Mouse (Mus musculus) frontal cortex, adult 2 months (tissue): ENCODE data around the gene Il25. TPM values are rescaled to one million over a fixed set of nuclear protein-coding genes. Genes with fewer than 3 reads are reported as not detected.
A peak's percentile ranks its signal among the peaks of the same experiment; 100 is the strongest.
"Not testable (repeated sequence)": the region's sequence is repeated elsewhere in the genome, so short reads cannot be mapped to it uniquely, and the experiment has no call there.

ENCODE experiments used
- DNase-seq, 2 experiments: peaks; one replicate each; pipeline ENCODE4 v3.0.0; 2022; ENCODE audit warnings: low spot score in 1 of 2; ENCODE audit errors: extremely low spot score in 1 of 2
- polyA plus RNA-seq: library from polyadenylated mRNA; depleted of rRNA; stranded (reverse); fragments of >200 nt; gene quantifications from 2 replicates; pipeline ENCODE4 v1.2.3, GENCODE M21; 2012

Gene Il25
- polyA plus RNA-seq, 1 experiment = 0.46 TPM

DNA sequence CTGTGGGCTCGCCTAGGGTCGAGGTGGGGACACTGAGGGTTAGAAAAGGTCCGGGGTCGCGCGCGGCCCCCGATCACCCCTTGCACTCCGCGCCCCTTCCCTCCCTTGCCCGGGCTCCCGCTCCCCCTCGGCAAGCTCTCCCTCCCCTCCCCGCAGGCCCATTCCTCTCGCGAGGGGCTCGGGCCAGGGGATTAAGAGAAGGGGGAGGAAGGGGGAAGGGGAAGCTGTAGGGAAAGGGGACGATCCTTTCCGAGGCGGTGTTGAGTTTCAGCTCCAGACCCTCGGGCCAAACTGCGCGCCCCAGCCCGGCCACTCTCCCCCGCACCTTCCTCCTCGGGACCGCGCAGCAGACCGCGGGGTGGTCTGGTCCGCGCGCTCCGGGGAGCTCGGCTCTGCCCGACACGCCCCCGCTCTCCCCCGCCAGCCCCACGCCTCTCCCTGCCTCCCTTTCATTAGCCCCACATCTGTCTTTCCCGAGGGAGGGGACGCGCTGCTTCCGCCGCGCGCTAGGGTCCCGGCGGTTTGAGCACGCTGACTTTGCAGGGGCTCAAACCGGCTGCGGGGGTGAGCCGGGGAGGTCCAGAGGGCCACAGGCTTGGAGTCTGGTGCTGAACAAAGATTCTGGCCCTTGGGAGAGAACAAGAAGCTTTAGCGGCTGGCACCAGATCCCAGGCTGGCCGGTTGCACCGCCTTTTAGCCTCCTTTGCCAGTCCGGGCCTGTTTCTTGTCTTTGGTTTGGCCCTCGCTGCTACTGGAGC lies 5.9 kb upstream of the Il25 start:
- no peak for DNase-seq

DNA sequence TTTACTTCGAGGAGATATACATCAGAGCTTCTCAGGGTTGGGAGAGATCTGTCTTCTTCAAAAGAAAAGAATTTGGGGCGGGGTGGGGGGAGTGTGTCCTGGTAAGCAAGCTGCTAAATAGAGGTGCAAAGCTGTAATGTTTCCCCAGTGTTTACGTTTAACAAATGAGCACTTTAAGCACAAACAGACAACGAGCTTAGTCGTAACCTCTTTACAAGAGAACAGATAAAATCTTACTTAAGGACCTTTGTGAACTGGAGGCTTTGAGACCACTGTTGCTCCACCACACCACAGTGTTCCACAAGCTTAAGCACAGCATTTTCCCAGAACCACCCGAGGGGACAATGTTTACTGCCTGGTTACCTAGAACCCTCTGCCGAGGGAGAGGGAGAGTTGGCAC lies 5.2 kb upstream of the Il25 start:
- no peak for DNase-seq

DNA sequence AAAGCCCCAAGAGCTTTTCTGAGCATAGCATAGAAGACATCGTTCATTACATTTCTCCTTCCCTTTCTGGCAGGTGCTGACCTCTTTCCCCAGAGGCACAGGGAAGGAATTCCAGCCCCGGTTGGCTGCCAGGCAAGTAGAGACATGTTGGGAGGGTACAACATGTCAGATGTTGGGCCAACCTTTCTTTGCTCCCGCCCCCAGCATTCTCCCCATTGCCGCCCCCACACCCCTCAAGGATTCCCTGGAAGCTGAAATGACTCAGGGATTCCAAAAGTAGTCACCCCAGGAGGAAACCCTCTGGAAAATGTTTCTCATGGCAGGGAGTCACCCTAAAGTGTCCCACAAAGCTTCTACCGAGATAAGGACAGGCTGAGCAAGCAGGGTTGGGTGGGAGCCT lies 2.7 kb upstream of the Il25 start:
- no peak for DNase-seq

DNA sequence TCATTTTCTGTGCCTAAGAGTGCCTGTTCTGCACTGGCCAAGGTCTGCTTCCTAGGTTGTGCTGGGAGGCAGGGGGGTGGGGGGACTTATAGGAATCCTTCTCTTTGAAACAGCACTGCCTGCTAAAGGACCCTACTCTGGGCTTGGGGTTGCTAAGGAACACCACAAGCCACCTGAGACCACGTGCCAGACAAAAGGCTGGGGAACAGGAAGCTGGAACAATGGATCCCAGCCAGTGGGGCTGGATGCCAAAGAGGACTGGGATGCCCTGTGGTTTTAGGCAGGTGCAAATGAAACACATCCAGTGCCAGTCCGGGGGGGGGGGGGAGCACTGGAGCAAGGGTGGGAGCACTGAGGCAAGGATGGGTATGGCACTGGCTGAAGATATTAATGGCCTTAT lies 2.1 kb upstream of the Il25 start:
- no peak for DNase-seq

DNA sequence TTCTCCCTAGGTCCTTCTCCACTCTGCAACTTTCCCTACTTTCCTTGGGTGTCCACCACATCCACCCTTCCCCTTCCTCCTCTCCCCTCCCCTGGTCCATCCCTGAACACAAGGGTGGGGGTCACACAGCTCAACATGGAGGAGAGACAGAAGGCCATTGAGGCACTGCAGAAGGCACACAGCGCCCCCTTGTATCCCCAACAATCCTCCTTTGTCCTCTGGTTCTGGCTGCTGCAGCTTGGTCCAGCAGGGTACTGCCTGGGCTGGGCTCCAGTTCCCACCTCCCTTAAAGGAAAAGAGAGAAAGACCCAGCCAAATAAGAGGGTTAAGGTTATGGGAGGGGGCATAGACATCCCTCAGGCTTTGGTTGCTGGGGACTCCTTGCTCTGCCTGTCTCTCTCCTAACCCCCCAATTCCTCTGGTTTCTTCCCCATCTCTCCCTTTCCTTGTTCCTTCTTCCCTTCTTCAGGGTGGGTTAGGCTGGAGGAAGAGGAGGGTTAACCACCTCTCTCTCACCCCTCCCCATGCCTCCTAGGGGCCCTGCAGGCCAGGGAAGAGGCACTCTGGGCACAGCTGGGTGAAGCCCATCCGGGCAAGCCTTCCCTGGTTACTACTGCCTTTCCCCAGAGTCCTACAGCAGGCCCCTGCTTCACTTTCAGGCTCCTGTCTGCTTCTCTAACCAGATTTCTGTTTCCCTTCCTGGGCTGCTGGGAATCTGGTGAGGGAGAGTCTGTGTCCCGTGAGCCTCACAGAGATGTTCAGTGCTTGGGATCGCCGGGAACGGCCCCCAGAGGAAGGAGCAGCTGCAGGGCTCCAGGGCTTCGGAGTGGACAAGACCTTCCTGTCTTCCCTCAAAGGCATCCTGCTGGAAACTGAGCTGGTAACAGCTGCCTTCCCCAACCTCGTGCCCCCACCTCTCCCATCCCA lies 3.7 kb downstream of the Il25 start, which contains the start of gene Cmtm5:
Gene Cmtm5 (plus strand): TSS at position 358 of the 927 bp plus-strand sequence.
- peak; percentile 71 to 77 for DNase-seq

DNA sequence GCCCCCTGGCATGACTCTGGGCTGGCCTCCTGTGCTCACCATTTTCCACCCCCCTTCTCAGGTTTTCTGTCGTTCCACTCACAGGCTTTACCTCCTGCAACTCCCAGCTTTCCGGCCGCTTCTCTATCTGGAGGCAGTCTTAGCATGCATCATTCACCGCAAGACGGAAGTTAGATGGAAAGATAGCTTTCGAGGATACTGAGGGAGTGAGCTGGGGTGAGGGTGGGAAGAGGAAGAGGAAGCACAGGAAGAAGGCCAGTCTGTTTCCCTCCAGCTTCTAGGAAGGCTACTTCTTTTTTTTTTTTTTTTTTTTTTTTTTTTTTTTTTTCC lies 4.3 kb downstream of the Il25 start:
- no peak for DNase-seq

DNA sequence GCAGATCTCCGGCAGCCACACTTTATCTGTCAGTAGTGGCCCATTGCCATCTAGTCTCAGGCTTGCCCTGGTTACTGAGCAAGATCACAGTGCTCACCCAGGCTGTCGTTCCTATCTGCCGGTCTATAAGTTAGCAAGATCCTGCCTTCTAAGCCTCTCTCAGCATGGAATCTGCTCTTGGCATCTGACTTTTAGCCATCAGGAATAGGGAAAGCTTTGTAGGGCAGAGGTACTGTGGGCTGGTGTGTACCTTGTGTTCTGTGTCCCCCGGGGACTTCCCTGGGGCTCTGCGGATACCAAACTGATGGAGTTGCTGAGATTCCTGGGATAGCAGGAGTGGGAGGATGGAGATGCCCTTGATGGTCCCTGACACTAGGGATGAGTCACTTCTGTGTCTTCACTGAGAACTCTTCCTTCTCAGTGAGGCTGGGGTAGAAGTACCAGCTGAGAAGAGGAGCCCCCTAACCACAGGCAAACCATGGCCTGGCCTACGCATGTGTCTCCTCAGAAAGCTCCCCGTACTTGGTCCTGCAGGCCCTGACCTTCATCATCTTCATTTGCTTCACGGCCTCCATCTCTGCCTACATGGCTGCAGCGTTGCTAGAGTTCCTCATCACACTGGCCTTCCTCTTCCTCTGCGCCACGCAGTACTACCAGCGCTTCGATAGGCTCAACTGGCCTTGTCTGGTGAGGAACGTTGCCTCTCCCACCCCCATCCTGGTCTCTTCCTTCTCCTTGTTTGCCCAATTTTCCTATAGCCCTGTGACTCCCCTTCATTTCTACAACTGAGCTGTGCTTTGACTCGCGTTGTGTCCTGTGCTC lies 5.1 kb downstream of the Il25 start:
- no peak for DNase-seq

DNA sequence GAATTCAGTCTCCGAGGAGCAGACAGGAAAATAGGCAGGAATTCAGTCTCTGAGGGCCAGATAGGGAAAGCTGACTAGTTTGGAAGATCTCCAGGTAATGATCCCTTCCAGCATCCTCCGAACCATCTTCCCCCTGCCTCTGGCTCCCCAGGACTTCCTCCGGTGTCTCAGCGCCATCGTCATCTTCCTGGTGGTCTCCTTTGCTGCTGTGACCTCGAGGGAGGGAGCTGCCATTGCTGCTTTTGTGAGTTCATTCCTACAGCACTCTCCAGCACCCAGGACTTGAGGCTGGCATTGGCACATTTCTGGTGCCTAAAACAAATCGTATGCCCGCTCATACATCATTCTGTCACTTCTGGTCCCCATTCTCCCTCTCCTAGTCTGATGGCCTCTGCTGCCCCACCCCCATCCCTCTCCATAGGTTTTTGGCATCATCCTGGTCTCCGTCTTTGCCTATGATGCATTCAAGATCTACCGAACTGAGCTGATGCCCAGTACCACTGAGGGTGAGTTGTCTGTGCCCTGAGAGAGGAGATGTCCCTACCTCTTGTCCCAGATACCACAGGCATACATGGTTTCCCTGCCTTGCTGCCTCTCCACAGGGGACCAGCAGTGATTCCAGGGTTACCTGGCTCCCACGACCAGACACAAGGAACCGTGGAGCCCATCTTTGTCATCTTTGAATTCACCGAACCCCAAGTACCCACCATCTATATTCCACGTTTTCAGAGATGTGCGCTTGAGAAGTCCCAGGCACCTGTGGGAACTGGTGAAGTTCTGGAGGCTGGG lies 6.1 kb downstream of the Il25 start:
- DNase-seq = no peak

DNA sequence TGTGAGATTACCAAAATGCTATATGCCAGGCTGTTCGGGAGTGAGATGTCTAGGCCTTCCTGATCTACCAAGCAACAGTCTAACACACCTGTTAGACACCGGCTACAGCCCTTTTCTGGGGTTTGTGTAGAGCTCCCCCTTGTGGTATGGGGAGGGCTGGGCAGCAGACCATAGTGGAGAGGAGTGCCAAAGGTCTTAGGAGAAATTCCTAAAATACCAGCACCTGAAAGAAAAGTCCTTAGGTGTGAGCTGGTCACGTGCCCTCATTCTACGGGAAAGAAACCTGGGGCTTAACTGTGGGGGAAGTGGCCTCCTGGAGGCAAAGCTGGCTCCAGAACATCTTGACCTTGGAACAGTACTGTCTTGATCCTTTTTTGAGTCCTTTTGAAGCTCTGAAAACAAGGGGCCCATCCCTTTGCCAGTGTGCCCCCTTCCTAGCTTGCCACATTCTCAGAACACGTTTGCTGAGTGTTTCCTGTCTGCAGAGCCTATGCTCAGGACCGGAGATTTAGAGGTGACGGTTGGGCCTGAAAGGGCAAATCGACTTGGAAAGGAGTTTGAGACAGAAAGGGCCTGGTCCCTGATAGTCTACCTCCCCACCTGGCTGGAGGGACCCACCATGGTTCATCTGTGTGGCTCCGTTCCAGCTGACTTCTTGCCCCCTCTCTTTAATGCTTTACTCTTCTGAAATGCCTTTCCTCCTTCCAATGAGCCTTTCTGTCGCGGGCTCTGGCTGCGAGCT lies 7.1 kb downstream of the Il25 start:
- DNase-seq = peak in 1 of 2 experiments; percentile 76

DNA sequence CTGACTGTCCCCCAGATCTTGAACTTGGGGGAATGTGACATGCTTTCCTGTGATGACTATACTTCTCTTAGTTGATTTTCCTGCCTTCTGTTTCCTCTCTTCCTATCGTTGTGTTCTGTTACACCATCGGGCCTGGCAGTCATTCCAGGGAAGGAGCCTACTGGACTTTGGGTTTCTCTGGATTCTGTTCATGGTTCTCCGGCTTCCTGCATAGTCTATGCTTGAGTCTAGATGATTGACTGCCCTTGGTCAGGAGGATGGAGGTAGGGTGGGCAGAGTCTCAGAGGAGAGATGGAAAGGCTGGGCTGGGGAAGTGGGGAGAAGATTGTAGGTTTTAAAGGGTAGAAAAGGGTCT lies 7.7 kb downstream of the Il25 start:
- DNase-seq = no peak

DNA sequence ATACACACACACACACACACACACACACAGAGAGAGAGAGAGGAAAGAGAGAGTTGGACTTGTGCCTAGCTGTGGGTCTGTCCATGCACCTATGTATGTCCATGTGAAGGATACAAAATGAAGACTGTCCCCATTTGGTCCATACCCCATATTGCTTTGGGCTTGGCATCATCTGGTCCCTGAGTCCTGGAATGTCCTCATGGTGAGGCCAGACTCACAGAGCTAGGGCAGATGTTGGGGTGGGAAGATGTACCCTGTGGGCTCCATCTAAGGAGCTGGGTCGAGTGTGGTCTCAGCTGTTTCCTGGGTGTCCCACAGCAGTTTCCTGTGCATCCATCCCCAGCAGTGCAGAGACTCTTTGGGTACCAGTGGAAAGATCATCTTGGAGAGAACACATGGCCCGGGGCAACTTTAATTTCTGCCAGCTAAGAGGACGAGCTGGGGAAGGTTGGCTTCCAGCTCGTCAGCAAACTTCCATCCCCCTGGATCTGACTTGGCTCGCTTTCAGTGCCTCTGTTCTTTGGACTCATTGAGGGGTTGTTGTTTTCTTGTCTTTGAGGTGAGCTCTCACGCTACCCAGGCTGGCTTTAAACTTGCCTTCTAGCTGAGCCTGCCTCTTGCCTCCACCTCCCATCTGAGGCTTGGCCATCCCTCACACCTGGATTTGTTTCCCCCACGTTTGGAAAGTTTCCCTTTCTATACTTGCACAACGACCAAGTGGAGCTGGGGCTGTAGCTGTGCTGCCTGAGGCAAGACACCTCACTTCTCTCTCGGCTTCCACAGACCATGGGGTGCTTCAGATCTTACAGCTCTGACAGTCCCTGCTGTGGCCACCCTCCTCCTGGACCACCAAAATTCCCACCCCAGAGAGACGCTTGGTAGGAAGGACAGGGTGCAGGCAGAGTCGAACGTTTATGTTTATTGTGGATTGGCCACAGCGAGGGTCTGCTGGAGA lies 8.8 kb downstream of the Il25 start:
- DNase-seq = no peak

DNA sequence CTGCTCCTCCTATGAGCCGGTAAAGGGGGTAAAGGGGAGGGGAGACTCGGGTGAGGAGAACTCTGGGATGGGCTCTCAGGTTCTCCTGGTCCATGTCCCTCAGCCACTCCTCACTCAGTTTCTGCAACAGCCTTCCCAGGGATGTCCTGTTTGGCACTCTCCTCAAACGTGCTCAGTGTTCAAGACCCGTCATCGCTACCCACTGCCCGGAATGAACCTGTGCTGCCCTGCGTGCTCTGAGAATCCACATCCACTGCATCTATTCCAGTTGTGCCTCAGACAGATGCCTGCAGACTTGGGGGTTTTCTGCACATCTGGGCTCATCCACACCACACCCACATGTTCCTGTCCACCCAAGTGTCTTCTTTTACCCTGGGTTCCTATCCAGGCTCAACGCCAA lies 10.0 kb downstream of the Il25 start:
- no peak for DNase-seq

DNA sequence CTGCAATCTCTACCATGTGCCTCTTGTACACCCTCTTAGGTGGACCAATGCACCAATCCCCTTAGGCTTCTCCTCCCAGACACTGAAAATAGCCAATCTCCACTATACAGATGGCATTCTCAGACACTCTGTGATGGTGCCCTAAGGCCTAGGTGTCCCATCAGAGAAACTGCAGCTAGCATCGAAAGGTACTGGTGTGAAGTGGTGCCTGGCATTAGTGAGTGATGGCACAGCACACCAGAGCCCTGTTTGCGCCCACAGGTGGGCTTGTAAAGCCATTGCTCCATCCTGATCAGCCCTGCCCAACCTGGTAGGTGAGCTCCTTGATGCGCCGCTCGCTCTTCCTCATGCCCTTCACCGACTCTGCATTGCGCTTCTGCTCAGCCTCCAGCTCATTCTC lies 11.5 kb downstream of the Il25 start:
- no peak for DNase-seq

DNA sequence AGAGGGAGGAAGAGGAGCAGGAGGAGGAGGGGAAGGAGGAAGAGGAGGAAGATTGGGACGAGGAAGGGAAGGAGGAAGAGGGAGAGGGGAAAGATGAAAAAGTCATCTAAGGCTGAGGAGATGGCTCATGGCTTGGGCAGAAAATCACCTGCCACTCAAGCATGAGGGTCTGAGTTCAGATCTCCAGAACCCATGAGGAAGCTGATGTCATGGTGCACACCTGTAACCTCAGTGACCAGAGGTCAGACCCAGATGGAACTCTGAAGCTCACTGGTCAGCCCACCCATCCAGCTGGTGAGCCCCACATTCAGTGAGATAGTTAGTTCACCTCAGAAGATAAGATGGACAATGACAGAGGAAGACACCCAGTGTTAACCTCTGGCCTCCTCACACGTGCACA lies 12.4 kb downstream of the Il25 start:
- no peak for DNase-seq

DNA sequence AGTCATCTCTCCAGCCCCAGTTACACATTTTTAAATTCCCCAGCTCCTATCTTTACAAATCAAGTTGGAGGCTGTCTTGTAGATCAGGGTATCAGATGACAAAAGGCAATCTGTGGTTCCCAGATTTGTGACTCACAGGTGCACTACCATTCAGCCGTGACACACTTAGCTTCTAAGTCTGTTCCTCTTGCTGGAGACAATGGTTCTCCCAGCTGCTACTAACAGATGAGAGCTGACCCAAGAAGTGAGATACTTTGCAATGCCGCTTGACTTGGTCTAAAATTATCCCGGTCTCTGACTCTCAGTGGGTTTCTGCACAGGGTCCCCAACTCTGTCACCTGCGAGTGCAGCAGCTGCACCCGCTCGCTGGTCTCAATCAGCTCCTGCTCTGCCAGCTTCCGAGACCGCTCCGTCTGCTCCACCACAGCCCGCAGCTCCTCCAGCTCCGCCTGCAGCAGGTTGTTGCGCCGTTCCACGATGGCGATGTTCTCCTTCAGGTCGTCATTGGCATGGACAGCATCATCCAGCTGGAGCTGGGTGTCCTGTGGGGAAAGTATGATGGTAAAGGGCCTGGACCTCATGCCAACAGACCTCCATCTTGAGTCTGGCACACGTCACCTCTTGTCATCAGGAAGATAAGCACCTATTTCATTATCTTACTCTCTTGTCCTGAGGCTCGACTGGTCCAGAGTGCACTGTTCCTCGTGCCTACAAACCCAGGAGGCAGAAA lies 13.6 kb downstream of the Il25 start:
- no peak for DNase-seq

DNA sequence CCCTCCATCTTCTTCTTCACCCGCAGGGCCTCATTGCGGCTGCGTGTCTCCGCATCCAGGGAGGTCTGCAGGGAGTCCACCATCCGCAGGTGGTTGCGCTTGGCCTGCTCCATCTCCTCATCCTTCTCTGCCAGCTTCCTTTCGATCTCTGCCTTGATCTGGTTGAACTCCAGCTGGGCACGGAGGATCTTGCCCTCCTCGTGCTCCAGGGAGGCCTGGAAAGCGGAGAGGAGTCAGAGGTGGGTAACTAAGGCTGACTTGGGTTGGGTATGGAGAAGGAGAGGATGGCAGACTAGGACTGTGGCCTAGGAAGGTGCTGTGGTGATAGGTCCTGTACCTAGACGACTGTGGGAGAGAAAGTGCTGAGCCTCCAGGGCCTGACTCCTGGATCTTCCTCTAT lies 14.5 kb downstream of the Il25 start:
- not testable (repeated sequence) for DNase-seq

DNA sequence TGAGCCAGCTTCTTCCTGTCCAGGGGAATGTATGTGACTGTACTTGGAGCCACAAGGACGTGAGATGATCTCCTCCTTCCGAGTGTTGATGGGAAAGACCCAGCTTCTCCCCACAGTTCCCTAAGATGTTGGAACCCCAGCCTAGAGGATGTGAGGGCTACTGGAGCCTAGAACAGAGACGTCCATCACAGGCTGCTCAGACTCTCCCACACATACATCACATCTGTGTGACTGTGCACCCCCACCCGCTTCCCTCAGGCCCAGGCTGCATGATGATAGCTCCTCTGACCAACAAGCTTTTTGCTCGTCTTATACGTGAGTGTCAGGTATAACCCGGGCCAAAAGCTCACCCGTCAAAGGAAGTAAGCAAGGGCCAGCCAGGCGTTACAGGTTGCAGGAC lies 16.3 kb downstream of the Il25 start:
- no peak for DNase-seq

DNA sequence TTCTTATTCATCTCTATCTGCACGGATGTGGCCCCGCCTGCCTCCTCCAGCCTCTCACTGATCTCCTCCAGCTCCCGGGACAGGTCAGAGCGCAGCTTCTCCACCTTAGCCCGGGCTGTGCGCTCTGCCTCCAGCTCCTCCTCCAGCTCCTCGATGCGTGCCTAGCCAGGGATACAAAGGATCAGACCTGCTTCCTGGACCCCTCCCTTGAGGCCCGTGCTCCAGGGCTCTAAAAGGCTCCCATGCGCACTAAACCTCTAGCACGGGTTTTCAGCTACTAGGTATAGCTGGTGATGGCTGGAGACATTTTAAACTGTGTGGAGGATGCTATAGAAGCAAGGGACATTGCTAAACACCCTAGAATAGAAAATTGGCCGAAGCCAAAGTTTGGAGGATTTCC lies 18.0 kb downstream of the Il25 start:
- DNase-seq = no peak
